Mouse (Mus musculus): Measurements from ENCODE around the gene Trp73.

- TF ChIP-seq CTCF (IDR thresholded peaks at IDR 0.05; ENCODE audit: low read depth, low read length) (no peak), GATA1 (IDR thresholded peaks at IDR 0.05; ENCODE audit: borderline replicate concordance, low read length) (no peak)
These were observed 2.9 kb downstream of the Trp73 start for GRCm38 (mm10) chr4:154137139-154137538.
